Mouse (Mus musculus) heart, adult 18-20 months (tissue): Measurements from ENCODE around the gene Fbxw8. TPM values are rescaled to one million over a fixed set of nuclear protein-coding genes. Genes with fewer than 3 reads are reported as not detected.

ENCODE experiments used
- DNase-seq, 2 experiments: peaks; one replicate each; pipeline ENCODE4 v3.0.0; 2021 to 2022; ENCODE audit warnings: mixed read lengths in 1 of 2
- total RNA-seq, 2 experiments: library from RNA; stranded (reverse); gene quantifications; 2 replicates each; pipeline ENCODE4 v1.2.3; 2021

The Fbxw8 gene
- total RNA-seq, 2 experiments from 2014 or later: 38.2 to 41.2 TPM

- DNase-seq: no peak
Measured at GRCm38 (mm10) chr5:118156976-118157375, 1.7 kb upstream of the Fbxw8 start.

GRCm38 (mm10) chr5:118155565-118155947, 292 bp upstream of the Fbxw8 start:
- DNase-seq: no peak

DNA sequence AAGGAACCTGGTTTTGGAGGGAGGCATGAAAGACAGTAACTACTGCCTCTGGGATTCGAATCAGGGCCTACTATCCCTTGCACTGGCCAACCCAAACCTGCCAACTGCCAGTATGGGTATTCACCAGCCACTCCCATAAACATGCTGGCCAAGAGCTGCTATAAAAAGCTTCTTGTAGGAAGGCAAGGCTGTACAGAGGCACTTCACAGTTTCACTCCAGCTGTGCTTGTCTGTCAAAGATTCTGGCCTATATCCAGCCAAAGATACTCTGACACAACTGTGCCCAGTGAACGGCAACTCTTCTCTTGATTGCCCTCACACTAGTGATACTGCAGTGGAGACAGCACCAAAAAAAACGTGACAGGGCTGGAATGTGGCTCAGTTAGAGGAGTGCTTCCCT, 5.6 kb downstream of the Fbxw8 start:
- DNase-seq: peak; percentile 55 to 72

DNA sequence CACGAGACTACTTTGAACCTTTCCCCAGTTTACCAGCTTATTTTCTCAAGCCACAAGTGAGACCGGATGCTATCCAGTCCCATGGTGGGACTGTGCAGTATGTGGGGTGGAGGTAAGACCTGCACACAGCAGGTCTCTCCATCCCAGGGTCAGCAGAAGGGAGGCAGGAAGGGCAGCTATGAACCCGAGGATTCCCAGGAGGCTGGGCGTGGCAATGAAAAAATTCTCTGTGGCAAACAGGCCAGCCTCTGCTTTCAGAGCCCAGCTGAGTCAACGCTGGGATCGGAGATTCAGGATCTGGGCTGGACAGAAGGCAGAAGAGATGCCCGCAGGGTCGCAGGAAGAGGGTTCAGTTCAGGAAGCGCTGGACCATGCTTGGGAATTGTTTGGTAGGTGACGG, 8.0 kb downstream of the Fbxw8 start:
- DNase-seq: peak in 1 of 2 experiments; percentile 47

DNA sequence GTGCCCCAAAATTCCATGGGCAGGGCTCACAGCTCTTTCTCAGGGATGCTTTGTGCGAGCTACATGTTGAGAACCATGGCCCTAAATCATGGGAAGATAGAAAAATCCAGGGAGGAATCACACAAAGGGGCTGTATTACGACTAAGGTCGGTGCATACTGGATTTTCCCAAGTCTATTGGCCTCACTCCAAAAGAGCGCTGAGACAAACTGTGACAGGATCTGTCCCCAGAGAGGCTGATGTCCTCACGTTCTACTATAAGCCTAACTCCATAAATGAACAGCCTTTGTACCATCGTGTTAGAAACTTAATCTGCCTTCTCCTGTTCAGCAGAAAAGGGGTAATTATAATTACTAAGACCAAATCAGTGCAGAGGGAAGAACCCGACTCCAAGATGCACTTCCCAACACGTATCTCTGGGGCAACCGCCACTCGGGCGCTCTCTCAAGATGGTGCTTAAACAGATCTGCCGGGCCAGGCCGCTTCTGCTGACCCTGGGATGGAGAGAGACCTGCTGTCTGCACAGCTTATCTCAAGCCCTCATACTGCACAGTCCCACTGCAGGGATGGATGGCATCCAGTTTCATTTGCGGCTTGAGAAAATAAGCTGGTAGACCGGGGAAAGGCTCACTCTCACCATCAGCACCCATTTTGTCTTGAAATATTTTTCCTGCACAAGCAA, 9.1 kb downstream of the Fbxw8 start:
- DNase-seq: peak; percentile 71 to 73

DNA sequence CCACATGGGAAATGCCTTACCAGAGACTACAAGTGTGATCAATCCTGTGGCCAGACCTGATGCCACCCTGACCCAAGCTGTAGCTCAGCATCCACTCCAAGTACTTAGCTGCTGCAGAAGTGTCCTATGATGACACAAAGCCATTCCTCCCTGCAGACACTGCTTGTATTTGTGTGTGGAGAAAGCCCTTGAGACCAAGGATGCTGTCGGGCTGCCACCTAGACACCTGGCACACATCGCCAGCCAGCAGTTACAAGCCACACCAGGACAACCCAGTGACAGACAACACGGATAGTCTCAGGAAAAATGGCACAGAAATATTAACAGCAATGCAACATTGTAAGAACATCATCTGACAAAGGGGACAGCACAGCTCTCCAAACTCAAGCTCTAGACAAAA, 9.8 kb downstream of the Fbxw8 start:
- no peak for DNase-seq

DNA sequence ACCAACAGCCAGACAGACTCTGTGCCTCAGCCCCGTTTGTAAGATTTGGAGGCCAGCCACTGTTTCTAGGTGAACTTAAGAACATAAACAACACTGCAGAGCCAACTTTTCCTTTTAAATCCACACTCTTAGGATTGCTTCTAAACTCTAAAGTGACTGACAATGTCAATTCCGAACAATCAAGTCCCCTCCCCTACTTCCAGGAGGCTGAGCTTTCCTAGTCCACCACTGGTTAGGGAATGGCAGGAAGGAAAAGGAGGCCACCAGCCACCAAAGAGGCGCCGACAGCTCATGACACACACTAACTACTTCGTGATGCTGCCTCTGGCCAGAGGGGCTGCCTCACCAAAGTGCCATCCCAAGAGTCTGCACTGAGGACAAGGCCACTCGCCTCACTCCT, 10.5 kb downstream of the Fbxw8 start:
- DNase-seq: peak; percentile 21 to 50

DNA sequence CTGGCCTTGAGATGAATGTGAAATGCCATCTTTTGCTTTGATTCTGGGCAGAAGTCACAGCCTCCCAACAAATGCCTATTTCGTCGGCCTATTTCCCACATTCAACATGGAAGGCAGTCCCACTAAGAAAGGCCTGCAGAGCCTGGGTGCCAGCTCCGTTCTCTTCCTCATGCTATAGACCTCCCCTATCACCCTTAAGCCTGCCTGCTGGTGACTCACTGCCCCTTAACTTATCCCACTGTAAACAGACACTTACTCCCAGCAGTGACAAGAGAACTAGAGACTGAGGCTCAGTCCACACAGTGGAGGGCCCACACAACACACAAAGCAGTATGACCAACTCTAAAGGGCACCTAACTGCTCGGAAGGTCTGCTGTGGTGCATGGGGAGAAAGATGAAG, 10.9 kb downstream of the Fbxw8 start:
- no peak for DNase-seq

GRCm38 (mm10) chr5:118143211-118144026, 11.8 kb downstream of the Fbxw8 start:
- peak; percentile 84 to 92 for DNase-seq

- DNase-seq: no peak
Measured at GRCm38 (mm10) chr5:118142471-118142870, 12.8 kb downstream of the Fbxw8 start.

GRCm38 (mm10) chr5:118139630-118140029, 15.6 kb downstream of the Fbxw8 start:
- DNase-seq: peak in 1 of 2 experiments; percentile 53

DNA sequence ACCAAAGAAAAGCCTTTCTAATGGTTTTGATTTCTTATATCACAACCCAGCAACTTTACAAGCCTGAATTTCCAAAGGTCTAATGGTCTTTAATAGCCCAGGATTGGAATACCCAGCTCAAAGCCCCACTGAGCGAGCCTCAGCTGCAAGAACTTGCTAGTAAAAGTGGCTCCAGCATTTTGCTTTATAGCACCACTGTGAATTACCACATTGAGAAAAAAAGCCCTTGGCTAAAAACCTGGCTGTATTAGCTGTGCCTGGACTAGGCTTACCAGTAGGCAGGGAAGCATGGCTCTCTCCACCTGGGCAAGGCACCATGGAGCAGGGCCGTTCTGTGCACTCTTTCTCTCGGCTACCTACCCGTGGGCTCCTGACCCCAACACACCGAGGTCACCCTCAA, 18.9 kb downstream of the Fbxw8 start:
- no peak for DNase-seq

- no peak for DNase-seq
Measured at GRCm38 (mm10) chr5:118128651-118129050, 26.6 kb downstream of the Fbxw8 start.

GRCm38 (mm10) chr5:118128208-118128607, 27.1 kb downstream of the Fbxw8 start:
- peak; percentile 60 to 69 for DNase-seq

- no peak for DNase-seq
Measured at GRCm38 (mm10) chr5:118126671-118127070, 28.6 kb downstream of the Fbxw8 start.

DNA sequence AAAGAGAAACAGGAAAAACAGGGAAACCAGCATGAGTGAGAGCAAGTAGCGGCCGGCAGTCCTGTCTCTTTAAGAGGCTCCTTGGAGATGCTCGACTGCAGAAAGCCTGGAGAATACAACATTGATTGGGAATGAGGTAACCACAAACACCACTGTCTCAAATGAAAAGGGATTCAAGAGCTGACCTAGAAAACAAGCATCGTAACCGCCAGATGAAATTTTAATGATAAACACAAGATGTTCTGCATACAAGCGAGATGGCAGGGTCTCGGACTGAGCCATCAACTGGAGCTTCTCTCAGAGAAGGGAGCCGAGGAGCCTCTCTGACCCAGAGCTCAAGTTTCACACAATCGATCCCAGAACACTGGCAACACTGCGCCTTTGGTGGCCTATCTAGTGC, 32.2 kb downstream of the Fbxw8 start:
- DNase-seq: peak in 1 of 2 experiments; percentile 29

DNA sequence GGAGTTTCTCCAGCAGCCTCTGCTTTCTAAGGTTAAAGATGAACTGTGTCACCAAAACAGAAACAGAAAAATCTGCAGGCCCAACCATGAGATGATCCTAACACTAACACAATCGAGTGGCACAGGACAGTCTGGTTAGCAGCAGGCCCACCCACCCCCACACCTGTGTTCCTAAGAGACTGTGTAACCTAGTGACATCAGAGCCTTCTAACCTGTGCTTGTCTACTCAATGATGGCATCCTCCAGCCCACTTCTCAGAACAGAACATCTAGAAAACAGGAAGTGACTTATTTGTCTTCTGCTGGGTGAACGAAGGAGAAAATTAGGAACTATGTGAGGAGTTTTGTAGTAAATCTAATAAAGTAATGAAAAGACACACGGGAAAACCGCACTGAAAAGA, 33.3 kb downstream of the Fbxw8 start:
- DNase-seq: no peak

- no peak for DNase-seq
Measured at GRCm38 (mm10) chr5:118120670-118121069, 34.6 kb downstream of the Fbxw8 start.

DNA sequence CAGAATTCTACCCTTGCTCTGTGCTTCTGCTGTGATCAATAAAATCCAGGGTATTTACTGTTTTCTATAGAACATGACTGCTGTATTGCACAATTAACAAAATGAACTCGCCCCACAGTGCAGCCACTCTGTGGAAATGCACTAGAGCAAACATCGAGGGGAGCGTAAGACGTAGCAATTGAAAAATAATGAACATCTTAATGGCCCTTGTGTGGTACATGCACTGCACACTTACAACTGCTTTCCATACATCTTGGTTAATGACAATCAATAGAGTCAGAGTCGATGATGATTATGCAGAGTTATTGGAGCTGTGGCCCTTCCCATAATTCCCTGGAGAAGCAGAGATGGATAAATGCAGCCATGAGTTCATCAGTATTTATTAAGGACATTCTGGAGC, 36.3 kb downstream of the Fbxw8 start:
- DNase-seq: no peak

DNA sequence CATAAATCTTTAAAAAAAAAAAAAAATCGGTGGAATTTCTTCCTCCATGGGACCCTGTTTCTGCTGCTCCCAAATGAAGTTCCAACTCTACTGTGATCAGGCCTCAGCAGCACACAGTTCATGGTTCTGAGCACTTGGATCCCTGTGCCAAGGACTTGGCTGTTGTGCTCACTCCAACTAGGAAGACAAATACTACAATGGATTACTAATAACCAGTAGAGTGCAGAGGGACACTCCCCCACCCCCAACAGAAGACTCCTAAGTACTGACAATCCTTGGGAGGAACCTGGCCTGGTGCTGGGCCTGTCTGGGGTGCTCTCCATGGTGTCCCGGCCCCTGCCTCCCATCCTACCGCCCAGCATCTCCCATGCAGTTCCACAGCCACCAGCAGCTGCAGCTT, 36.9 kb downstream of the Fbxw8 start:
- no peak for DNase-seq

DNA sequence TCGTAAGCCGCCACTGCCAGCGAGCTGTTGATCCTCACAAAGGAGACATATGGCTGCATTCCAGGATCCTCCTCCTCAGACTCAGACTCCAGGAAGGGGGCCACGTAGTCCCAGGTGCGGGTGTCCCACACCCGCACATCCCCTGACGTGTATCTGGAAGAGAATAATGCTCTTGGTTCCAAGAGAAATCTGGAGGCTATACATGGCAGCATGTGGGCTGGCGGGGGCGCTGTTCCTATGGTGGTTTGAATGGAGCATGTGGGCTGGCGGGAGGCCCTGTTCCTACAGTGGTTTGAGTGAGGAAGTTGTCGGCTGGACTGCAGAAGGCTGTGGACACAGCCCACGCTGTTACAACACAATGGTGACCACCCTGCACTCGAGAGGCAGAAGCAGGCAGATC, 41.6 kb downstream of the Fbxw8 start:
- DNase-seq: no peak

DNA sequence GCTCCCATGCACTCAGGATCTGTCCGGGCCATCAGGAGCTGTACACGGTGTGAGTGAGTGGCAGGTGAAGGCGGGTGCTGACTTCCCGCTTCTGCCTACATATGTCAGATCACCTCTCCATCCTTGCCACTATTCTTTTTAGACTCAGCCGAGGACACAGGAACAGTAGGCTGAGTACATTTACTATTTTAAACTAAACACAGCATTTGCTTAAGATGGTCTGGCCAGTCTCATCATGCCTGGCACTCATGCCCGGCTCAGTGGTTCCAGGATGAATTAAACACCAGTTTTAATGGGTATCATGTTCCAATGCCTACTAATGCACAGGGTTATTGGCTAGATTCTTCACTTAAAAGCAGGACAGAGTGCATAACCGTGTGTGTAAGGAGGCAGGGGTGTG, 42.2 kb downstream of the Fbxw8 start:
- DNase-seq: no peak

DNA sequence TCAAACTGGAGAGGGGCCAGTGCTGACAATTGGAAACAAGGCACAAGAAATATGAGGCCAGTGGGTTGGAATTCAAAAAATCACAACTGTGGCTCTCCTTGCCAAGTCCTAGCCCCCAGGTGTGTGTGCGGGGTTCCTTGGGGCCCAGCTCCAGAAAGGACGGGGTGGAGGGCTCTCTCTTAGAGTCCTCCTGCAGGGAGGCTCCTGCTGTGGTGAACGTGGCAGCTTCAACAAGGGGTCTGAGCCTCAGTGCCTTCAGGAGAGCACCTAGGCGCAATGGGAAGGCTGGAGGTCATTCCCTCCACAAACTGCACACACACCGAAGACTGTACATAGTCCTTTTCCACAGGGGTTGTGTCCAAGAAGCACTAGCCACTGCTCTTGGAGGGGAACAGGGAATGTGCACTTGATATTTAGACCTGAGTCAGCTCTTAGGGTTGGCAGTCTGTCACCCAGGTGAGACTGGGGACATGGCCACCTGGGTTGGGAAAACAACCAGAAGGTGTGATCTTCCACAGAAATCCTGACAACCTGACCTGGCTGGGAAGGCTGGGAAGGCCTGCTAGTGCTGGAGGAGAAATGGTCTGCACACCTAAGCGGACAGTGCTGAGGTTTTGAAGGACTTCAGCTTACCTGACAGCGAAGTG, 46.3 kb downstream of the Fbxw8 start:
- no peak for DNase-seq
